Mouse (Mus musculus) thymus, adult 2 months (tissue): ENCODE data around the gene Pus3.

Experiments
- CTCF ChIP-seq: fragments of 200-500 bp; IDR thresholded peaks from 2 replicates; pipeline ENCODE4 v1.5.1; 2012; ENCODE audit warnings: mild to moderate bottlenecking, control low read depth, low read length, moderate library complexity, borderline replicate concordance; ENCODE audit not compliant: control insufficient read depth, poor library complexity, insufficient read depth; ENCODE audit errors: extremely low read depth
- POLR2A ChIP-seq: fragments of 200-500 bp; IDR thresholded peaks from 2 replicates; pipeline ENCODE4 v1.6.1; 2012; ENCODE audit warnings: mild to moderate bottlenecking, low read length, control low read depth, moderate library complexity; ENCODE audit not compliant: control insufficient read depth, poor library complexity, insufficient read depth; ENCODE audit errors: extremely low read depth

DNA sequence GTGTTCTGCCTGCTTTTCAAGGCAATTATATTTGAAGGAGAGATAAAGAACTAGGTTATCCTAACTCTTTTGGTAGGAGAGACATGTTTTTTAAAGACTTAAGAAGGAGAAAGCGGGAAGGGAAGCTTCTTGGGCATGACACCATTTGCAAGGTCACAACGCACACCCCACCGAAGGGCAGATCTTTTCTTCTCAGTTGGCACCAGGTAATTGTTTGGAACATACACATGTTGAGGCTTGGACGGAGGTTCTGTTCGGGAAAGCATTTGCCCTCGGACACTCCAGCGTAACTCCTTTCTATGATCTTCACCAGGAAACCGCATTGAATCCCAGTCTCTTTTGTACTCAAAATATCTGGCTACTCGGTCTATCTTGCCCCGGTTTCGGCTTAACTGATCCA, 2.7 kb downstream of the Pus3 start:
- no peak for TF ChIP-seq CTCF
- no peak for TF ChIP-seq POLR2A
